Mouse (Mus musculus) embryonic facial prominence, embryonic 15.5 days (tissue): ENCODE measurements around the gene Nav2. TPM values are rescaled to one million over a fixed set of nuclear protein-coding genes. Genes with fewer than 3 reads are reported as not detected.
A peak's percentile ranks its signal among the peaks of the same experiment; 100 is the strongest.

Source experiments
- ATAC-seq: fragments of 200-750 bp; cut with Nextera tagmentation; 2 replicates; pipeline ENCODE4 v1.8.0; 2017; ENCODE audit warnings: low read depth, moderate TSS enrichment; ENCODE audit not compliant: insufficient number of reproducible peaks, low FRiP score, low TSS enrichment
- H3K27ac ChIP-seq: fragments of 300-500 bp; sonication (generic); replicated peaks from 2 replicates; pipeline ENCODE4 v1.5.1; 2015; ENCODE audit warnings: mild to moderate bottlenecking, inconsistent platforms
- H3K27me3 ChIP-seq: fragments of 300-500 bp; sonication (generic); 2 replicates; pipeline ENCODE4 v1.6.1; 2015; ENCODE audit warnings: inconsistent platforms
- H3K36me3 ChIP-seq: fragments of 300-500 bp; sonication (generic); 2 replicates; pipeline ENCODE4 v1.6.1; 2015; ENCODE audit warnings: mild to moderate bottlenecking, inconsistent platforms
- H3K4me1 ChIP-seq: fragments of 300-500 bp; sonication (generic); 2 replicates; pipeline ENCODE4 v1.6.1; 2015; ENCODE audit warnings: inconsistent platforms
- H3K4me2 ChIP-seq: fragments of 300-500 bp; sonication (generic); replicated peaks from 2 replicates; pipeline ENCODE4 v1.6.1; 2015; ENCODE audit warnings: mild to moderate bottlenecking, inconsistent platforms
- H3K4me3 ChIP-seq: fragments of 300-500 bp; sonication (generic); replicated peaks from 2 replicates; pipeline ENCODE4 v1.5.1; 2015; ENCODE audit warnings: mild to moderate bottlenecking, inconsistent platforms
- H3K9ac ChIP-seq: fragments of 300-500 bp; sonication (generic); 2 replicates; pipeline ENCODE4 v1.6.1; 2015; ENCODE audit warnings: inconsistent platforms
- H3K9me3 ChIP-seq: fragments of 300-500 bp; sonication (generic); replicated peaks from 2 replicates; pipeline ENCODE4 v1.6.1; 2016; ENCODE audit warnings: inconsistent platforms
- WGBS: fragments of 180-500 bp; shearing (Covaris S2); methylation state at CpG from one replicate; pipeline ENCODE4 v1.1.7; 2015; 5-methylcytosine and 5-hydroxymethylcytosine counted together
- polyA plus RNA-seq: library from polyadenylated mRNA; unstranded; fragments of >200 nt; fragmentation: Nextera tagmentation; extraction: Ambion mirVana; gene quantifications from 2 replicates; pipeline ENCODE4 v1.2.1, GENCODE M21; 2015

The Nav2 gene
- polyA plus RNA-seq, 1 experiment from 2014 or later, result 23.4 TPM

DNA sequence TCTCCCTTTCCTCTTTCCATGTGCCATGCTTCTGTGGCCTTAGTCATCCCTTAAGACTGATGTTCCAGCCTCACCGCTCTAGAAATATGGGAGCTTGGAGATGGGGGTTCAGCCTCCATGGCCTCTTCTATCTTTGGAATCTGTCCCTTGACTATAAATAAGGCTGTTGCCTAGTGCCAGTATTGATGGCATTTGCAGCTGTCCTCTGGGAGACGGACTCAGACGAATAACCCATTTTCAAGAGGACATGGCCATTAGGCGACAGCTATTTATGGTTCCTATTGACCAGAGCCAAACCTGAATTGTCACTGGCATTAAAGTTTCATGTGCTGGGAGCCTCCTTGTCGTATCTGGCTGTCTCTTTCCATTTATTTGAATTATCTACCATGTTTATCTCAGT is 425.6 kb downstream of the Nav2 start:
- no peaks in the 10 kb centered on the region for H3K27me3 ChIP-seq
- H3K4me1 ChIP-seq, result peaks cover 28% of the 10 kb centered on the region
- H3K9me3 ChIP-seq, result no peaks in the 10 kb centered on the region
- H3K9ac ChIP-seq, result no peak overlapping the region
- H3K36me3 ChIP-seq, result no peaks in the 10 kb centered on the region
- 79% methylated on average over 5 of the region's 5 CpGs for WGBS
- no peak for ATAC-seq
- no peak overlapping the region for H3K4me2 ChIP-seq
- H3K4me3 ChIP-seq, result no peak overlapping the region
- no peak overlapping the region for H3K27ac ChIP-seq

GRCm38 (mm10) chr7:49335056-49335455 is 426.5 kb downstream of the Nav2 start:
- H3K4me3 ChIP-seq, result no peak overlapping the region
- no peak for ATAC-seq
- H3K27me3 ChIP-seq, result no peaks in the 10 kb centered on the region
- H3K9me3 ChIP-seq, result no peaks in the 10 kb centered on the region
- H3K4me1 ChIP-seq, result peaks cover 25% of the 10 kb centered on the region
- H3K4me2 ChIP-seq, result no peak overlapping the region
- 66% methylated on average over 3 of the region's 3 CpGs for WGBS
- no peak overlapping the region for H3K27ac ChIP-seq
- H3K36me3 ChIP-seq, result no peaks in the 10 kb centered on the region
- H3K9ac ChIP-seq, result no peak overlapping the region

- Histone ChIP-seq H3K27me3 (no peaks in the 10 kb centered on the region), H3K36me3 (no peaks in the 10 kb centered on the region), H3K9me3 (no peaks in the 10 kb centered on the region), H3K9ac (no peak overlapping the region), H3K4me3 (no peak overlapping the region), H3K27ac (no peak overlapping the region), H3K4me2 (no peak overlapping the region), H3K4me1 (peaks cover 22% of the 10 kb centered on the region)
- 84% methylated on average over 8 of the region's 8 CpGs for WGBS
- no peak for ATAC-seq
Measured at GRCm38 (mm10) chr7:49336725-49337124, 428.2 kb downstream of the Nav2 start.

- Histone ChIP-seq H3K4me2 (no peak overlapping the region), H3K36me3 (no peaks in the 10 kb centered on the region), H3K4me3 (no peak overlapping the region), H3K9ac (no peak overlapping the region), H3K27ac (no peak overlapping the region), H3K9me3 (no peaks in the 10 kb centered on the region), H3K4me1 (peaks cover 22% of the 10 kb centered on the region), H3K27me3 (no peaks in the 10 kb centered on the region)
- no peak for ATAC-seq
- WGBS, result 20% methylated on average over 2 of the region's 2 CpGs
Measured at GRCm38 (mm10) chr7:49337710-49338109, 429.2 kb downstream of the Nav2 start.

DNA sequence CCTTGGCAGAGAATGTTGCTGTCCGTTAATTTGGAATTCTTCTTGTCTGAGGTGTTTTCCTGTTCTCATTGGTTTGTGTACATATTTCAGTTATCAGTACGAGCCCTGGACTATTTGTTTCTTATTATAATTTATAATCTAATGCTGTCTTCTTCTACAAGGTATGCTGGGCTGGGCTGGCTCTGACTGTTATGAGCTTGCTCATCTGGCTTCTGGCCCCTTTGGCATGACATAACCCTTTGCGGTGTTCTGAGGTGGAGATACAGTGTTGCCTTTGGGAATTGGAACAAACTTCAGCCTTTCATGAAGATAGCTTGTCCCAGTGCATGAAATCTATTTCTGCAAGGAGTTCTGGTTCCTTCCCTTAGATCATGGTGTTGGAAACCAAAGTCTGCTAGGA is 431.4 kb downstream of the Nav2 start:
- 67% methylated on average over 3 of the region's 3 CpGs for WGBS
- no peak overlapping the region for H3K9ac ChIP-seq

GRCm38 (mm10) chr7:49341151-49341918 is 432.8 kb downstream of the Nav2 start:
- H3K27ac ChIP-seq, result no peak overlapping the region
- no peak overlapping the region for H3K9ac ChIP-seq
- H3K4me3 ChIP-seq, result no peak overlapping the region
- no peak overlapping the region for H3K4me2 ChIP-seq
- WGBS, result 60% methylated on average over 5 of the region's 5 CpGs
- no peaks in the 10 kb centered on the region for H3K9me3 ChIP-seq
- no peaks in the 10 kb centered on the region for H3K27me3 ChIP-seq
- ATAC-seq, result no peak
- no peaks in the 10 kb centered on the region for H3K36me3 ChIP-seq
- peaks cover 27% of the 10 kb centered on the region for H3K4me1 ChIP-seq

More for the DNA sequence above, 431.4 kb downstream of the Nav2 start:
- Histone ChIP-seq H3K36me3 (no peaks in the 10 kb centered on the region), H3K4me2 (no peak overlapping the region), H3K27ac (no peak overlapping the region), H3K27me3 (no peaks in the 10 kb centered on the region), H3K4me3 (no peak overlapping the region), H3K9me3 (no peaks in the 10 kb centered on the region), H3K4me1 (peaks cover 27% of the 10 kb centered on the region)
- no peak for ATAC-seq

- H3K4me1 ChIP-seq, result peaks cover 27% of the 10 kb centered on the region
- peak overlapping the region; percentile 76; the same call in 1 of the 2 replicates for H3K27ac ChIP-seq
- no peak overlapping the region for H3K4me2 ChIP-seq
- no peak overlapping the region for H3K9ac ChIP-seq
- ATAC-seq, result 0 out of 2 replicates have a peak, but pooled peaks have one; percentile 20
- H3K9me3 ChIP-seq, result no peaks in the 10 kb centered on the region
- WGBS, result 65% methylated on average over 2 of the region's 2 CpGs
- H3K36me3 ChIP-seq, result no peaks in the 10 kb centered on the region
- no peaks in the 10 kb centered on the region for H3K27me3 ChIP-seq
- H3K4me3 ChIP-seq, result no peak overlapping the region
Measured at GRCm38 (mm10) chr7:49341919-49342529, 433.5 kb downstream of the Nav2 start.

DNA sequence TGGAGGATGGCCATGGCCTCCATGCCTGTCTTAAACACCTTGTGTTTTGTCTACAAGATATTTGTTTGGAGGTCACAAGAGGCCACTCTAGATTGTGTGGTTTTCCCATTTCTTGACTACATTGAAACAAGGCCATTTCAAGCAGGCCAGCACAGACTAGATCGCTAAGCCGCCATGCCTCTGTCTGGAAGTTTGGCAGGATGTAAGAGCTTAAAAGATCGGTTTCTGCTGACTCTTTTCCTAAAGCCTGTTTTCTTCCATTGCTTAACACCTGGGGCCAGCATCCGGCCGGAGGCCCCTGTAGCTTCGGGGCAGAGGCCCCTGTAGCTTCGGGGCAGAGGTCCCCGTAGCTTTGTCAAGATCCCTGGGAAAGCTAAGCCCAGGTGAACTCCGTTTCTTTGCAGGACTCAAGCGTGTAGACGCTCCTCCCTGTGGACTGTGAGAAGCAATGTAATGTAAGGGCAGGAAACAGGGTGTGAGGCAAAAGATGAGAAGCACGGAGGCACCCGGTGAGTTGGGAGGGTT is 434.1 kb downstream of the Nav2 start:
- peak overlapping the region; percentile 76 for H3K27ac ChIP-seq
- H3K4me3 ChIP-seq, result no peak overlapping the region
- H3K36me3 ChIP-seq, result no peaks in the 10 kb centered on the region
- no peaks in the 10 kb centered on the region for H3K9me3 ChIP-seq
- no peaks in the 10 kb centered on the region for H3K27me3 ChIP-seq
- H3K4me1 ChIP-seq, result peaks cover 27% of the 10 kb centered on the region
- no peak for ATAC-seq
- no peak overlapping the region for H3K9ac ChIP-seq
- 25% methylated on average over 13 of the region's 13 CpGs for WGBS
- peak overlapping the region; percentile 32 for H3K4me2 ChIP-seq

GRCm38 (mm10) chr7:49343081-49343600 is 434.6 kb downstream of the Nav2 start:
- no peaks in the 10 kb centered on the region for H3K36me3 ChIP-seq
- peak overlapping the region; percentile 76; the same call in 1 of the 2 replicates for H3K27ac ChIP-seq
- H3K4me1 ChIP-seq, result peaks cover 27% of the 10 kb centered on the region
- WGBS, result 11% methylated on average over 16 of the region's 16 CpGs
- no peak overlapping the region for H3K4me3 ChIP-seq
- peak; percentile 72 for ATAC-seq
- H3K9me3 ChIP-seq, result no peaks in the 10 kb centered on the region
- H3K4me2 ChIP-seq, result peak overlapping the region; percentile 32
- no peak overlapping the region for H3K9ac ChIP-seq
- H3K27me3 ChIP-seq, result no peaks in the 10 kb centered on the region

DNA sequence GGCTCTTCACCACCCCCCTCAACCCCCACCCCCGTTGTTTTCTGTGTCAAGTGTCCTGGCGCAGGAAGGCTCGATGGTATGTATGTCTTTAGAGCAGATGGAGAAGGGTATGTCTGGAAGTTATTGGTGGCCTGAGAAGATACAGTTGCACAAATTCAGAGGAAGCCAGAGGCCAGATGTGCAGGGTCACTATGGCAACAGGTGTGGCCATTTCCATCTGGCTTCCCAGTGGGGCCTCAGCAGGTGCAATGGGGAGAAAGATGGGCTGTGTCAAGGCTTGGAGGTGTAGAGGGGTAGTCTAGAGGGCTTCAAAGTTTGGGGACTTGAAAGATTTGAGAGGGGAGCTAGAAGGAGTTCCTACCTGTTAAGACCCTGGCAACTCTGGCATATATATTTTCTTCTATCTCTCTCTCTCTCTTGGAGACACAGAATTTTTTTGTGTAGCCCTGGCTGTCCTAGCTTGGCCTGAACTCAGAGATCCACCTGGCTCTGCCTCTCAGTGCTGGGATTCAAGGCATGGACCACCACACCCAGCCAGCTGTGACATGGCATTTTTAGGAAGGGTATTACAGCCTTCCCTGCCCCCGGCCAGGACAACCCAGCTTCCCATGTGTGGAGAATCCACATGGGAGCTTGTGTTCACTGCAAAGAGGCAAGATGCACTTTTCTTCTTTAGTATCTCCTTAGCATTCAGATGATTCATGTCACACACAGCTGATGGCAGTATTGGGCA is 435.4 kb downstream of the Nav2 start:
- ATAC-seq, result no peak
- Histone ChIP-seq H3K9ac (no peak overlapping the region), H3K27ac (no peak overlapping the region), H3K4me3 (no peak overlapping the region), H3K36me3 (no peaks in the 10 kb centered on the region), H3K9me3 (no peaks in the 10 kb centered on the region), H3K4me1 (peaks cover 27% of the 10 kb centered on the region), H3K27me3 (no peaks in the 10 kb centered on the region), H3K4me2 (no peak overlapping the region)
- 51% methylated on average over 4 of the region's 4 CpGs for WGBS
